In the genomic region with DNA sequence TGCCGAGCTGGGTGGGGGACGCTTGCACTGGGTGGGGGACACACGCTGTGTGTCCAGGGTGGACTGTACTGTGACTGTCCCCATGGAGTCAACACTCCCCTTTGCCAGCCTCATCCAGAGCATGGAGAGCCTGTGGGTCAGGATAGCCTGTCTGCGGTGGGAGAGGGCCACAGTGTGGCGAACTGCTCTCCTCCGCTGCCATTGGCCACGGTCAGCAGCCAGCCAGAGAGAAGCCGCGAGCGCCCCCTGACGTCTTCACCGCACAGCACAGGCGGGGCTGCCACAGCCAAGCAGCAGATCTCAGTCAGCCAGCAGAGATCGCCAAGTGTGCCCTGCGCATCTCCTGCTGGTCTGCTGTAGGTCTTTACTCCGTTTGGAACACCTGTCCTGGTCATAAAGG, we compare ENCODE assay signal across 8 mouse cellular contexts. TPM values are rescaled to one million over a fixed set of nuclear protein-coding genes. Genes with fewer than 3 reads are reported as not detected.
A peak's percentile ranks its signal among the peaks of the same experiment; 100 is the strongest.
DNase-seq lines count a peak whose midpoint lies in the region; ATAC-seq lines count a peak whose summit lies in the region.

No protein-coding gene starts in this region.

- peak; percentile 90 for ATAC-seq in embryonic facial prominence, embryonic 11.5 days (replicated peaks; ENCODE audit: insufficient number of reproducible peaks, low FRiP score, low TSS enrichment, low read depth)

- no peak overlapping the region; the same call in 1 of the 2 replicates for H3K4me2 ChIP-seq in embryonic facial prominence, embryonic 11.5 days (ENCODE audit: low read depth, low read length)

- H3K4me1 ChIP-seq in embryonic facial prominence, embryonic 11.5 days (ENCODE audit: control insufficient read depth, insufficient read depth, low read length), result no peaks in the 10 kb centered on the region; the same call in 1 of the 2 replicates
- peaks cover 49% of the 10 kb centered on the region for H3K4me1 ChIP-seq in midbrain, embryonic 10.5 days

- peak; percentile 88 for DNase-seq in adrenal gland, adult 8-10 months
- peak; percentile 84 for DNase-seq in embryonic facial prominence, embryonic 11.5 days (ENCODE audit: low spot score)
- peak; percentile 98 for DNase-seq in heart, adult 11 months
- peak; percentile 91 for DNase-seq in kidney, adult 11 months
- peak; percentile 90 to 91 for DNase-seq in left cerebral cortex, postnatal 36 days (ENCODE audit: low spot score in 2 of 2)
- peak; percentile 91 for DNase-seq in midbrain, embryonic 10.5 days (ENCODE audit: low spot score)
- DNase-seq in skeletal muscle tissue, adult 2 months (ENCODE audit: low read depth, low spot score), result peak; percentile 76
- peak; percentile 87 for DNase-seq in yolk sac, embryonic 10.5 days (ENCODE audit: low spot score)

- no peaks in the 10 kb centered on the region for H3K36me3 ChIP-seq in embryonic facial prominence, embryonic 11.5 days (replicated peaks; ENCODE audit: control insufficient read depth, insufficient read depth, low read depth, low read length)
- H3K36me3 ChIP-seq in midbrain, embryonic 10.5 days, result no peaks in the 10 kb centered on the region

- no peaks in the 10 kb centered on the region for H3K27me3 ChIP-seq in embryonic facial prominence, embryonic 11.5 days (ENCODE audit: control insufficient read depth, insufficient read depth, low read length)
- peaks cover 31% of the 10 kb centered on the region for H3K27me3 ChIP-seq in midbrain, embryonic 10.5 days (ENCODE audit: low read depth, poor library complexity, severe bottlenecking)

- WGBS in embryonic facial prominence, embryonic 11.5 days, result 8% methylated on average over 16 of the region's 16 CpGs
- 9% methylated on average over 16 of the region's 16 CpGs for WGBS in midbrain, embryonic 10.5 days

- H3K27ac ChIP-seq in embryonic facial prominence, embryonic 11.5 days (replicated peaks; ENCODE audit: low read depth, low read length), result no peak overlapping the region
- peak overlapping the region; percentile 64 for H3K27ac ChIP-seq in midbrain, embryonic 10.5 days (replicated peaks)

- no peak overlapping the region for H3K4me3 ChIP-seq in embryonic facial prominence, embryonic 11.5 days (ENCODE audit: low read depth, low read length)
- H3K4me3 ChIP-seq in midbrain, embryonic 10.5 days, result no peak overlapping the region

- no peak overlapping the region for H3K9ac ChIP-seq in embryonic facial prominence, embryonic 11.5 days (replicated peaks; ENCODE audit: low read length)

- intact Hi-C loops in left cerebral cortex, postnatal 36 days (cut with DNase I), result loop anchor here (1.0 to 2.0 kb wide), 4 partner anchors 205 to 311 kb away; no protein-coding TSS in a partner anchor

- no peaks in the 10 kb centered on the region for H3K9me3 ChIP-seq in embryonic facial prominence, embryonic 11.5 days (replicated peaks; ENCODE audit: control insufficient read depth, low read length)
- no peaks in the 10 kb centered on the region for H3K9me3 ChIP-seq in midbrain, embryonic 10.5 days (replicated peaks)

RNA-seq across cellular contexts. Expression of a gene that starts 42.6 kb away (rescaled TPM):
- 1 to 10 TPM in 2 of 4 experiments, under 1 TPM in 1, not detected in 1; 0.35 to 2.2 (median 1.5) TPM for total RNA-seq in adrenal gland, adult 8-10 months (2022)
- polyA plus RNA-seq in embryonic facial prominence, embryonic 11.5 days (2014; fragmentation: Nextera tagmentation; extraction: Ambion mirVana), result 0.40 and 1.00 TPM in 2 replicates
- under 1 TPM; 0.32 to 0.36 TPM for total RNA-seq in left cerebral cortex, postnatal 36 days (2021)
- 0.43 and 0.60 TPM in 2 replicates for polyA plus RNA-seq in midbrain, embryonic 10.5 days (2016; fragmentation: Nextera tagmentation; extraction: Ambion mirVana)
